Mouse (Mus musculus) E14TG2a.4 (cell line): ENCODE results near the gene 9130213A22Rik.
"Not testable (repeated sequence)": the region's sequence is repeated elsewhere in the genome, so short reads cannot be mapped to it uniquely, and the experiment has no call there.

Experiments used
- H3K27me3 ChIP-seq: 2 replicates; pipeline ENCODE4 v1.6.1; 2014; ENCODE audit warnings: low read length, control low read depth; ENCODE audit not compliant: insufficient read depth
- H3K36me3 ChIP-seq: 2 replicates; pipeline ENCODE4 v1.6.1; 2014; ENCODE audit warnings: low read length, control low read depth; ENCODE audit not compliant: insufficient read depth
- H3K4me1 ChIP-seq: replicated peaks from 2 replicates; pipeline ENCODE4 v1.6.1; 2014; ENCODE audit warnings: low read depth, low read length, control low read depth
- H3K4me3 ChIP-seq: replicated peaks from 2 replicates; pipeline ENCODE4 v1.5.1; 2014; ENCODE audit warnings: mild to moderate bottlenecking, low read length
- H3K9me3 ChIP-seq: 2 replicates; pipeline ENCODE4 v1.6.1; 2014; ENCODE audit warnings: low read length, control low read depth
- CTCF ChIP-seq: conservative IDR thresholded peaks from 2 replicates; pipeline ENCODE4 v1.5.1; 2014; ENCODE audit warnings: low read length
- NANOG ChIP-seq: IDR thresholded peaks from 2 replicates; pipeline ENCODE4 v1.6.1; 2014; ENCODE audit warnings: borderline replicate concordance, low read length, mixed read lengths
- POU5F1 ChIP-seq: IDR thresholded peaks from 2 replicates; pipeline ENCODE4 v1.6.1; 2014; ENCODE audit warnings: low read length, borderline replicate concordance

9130213A22Rik gene

DNA sequence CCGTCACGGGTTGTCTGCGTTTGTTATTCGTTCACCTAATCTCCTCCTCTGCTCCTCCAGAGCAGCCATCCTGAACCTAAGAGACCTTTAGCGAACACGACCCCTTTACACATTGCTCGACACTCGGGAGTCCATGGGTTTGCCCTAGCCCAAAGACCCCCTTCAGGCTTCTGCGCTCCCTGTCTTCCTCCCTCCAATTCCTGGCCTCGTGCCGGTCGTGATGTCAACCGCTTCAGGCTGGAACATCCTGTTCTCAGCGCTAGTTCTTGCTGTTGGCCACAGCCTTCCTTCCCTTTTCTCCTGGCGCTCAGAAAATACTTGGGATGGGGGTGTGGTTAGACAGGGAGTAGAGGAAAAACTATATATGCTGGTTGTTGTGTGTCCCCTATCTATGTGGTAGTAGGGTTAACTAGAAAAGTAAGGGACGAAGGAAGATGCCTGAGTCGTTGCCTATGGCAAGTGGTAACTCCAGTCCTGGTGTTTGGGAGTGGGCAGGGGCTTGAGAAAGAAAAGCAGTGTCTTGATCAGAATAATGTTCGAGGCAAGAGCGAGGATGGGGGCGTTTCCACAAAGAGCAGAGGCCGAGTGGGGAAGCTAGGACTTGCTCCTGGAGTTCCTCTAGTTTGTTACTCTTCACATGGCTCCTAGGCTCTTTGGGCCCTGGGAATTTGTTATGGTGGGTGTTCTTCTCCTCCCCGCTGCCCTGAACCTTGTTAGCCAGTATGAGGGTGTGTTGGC is 23.0 kb downstream of the 9130213A22Rik start:
- TF ChIP-seq NANOG (no peak), POU5F1 (no peak), CTCF (no peak)
- peak overlapping the region; percentile 87 for H3K4me3 ChIP-seq
- no peaks in the 10 kb centered on the region for H3K27me3 ChIP-seq
- H3K9me3 ChIP-seq, result no peaks in the 10 kb centered on the region
- H3K4me1 ChIP-seq, result peaks cover 61% of the 10 kb centered on the region
- H3K36me3 ChIP-seq, result peaks cover 40% of the 10 kb centered on the region

- Histone ChIP-seq H3K4me1 (peaks cover 62% of the 10 kb centered on the region), H3K9me3 (no peaks in the 10 kb centered on the region), H3K4me3 (peak overlapping the region; percentile 87), H3K27me3 (no peaks in the 10 kb centered on the region), H3K36me3 (peaks cover 34% of the 10 kb centered on the region)
- TF ChIP-seq POU5F1 (no peak), NANOG (no peak), CTCF (no peak)
Measured at GRCm38 (mm10) chr11:69098762-69099091, 23.7 kb downstream of the 9130213A22Rik start.

DNA sequence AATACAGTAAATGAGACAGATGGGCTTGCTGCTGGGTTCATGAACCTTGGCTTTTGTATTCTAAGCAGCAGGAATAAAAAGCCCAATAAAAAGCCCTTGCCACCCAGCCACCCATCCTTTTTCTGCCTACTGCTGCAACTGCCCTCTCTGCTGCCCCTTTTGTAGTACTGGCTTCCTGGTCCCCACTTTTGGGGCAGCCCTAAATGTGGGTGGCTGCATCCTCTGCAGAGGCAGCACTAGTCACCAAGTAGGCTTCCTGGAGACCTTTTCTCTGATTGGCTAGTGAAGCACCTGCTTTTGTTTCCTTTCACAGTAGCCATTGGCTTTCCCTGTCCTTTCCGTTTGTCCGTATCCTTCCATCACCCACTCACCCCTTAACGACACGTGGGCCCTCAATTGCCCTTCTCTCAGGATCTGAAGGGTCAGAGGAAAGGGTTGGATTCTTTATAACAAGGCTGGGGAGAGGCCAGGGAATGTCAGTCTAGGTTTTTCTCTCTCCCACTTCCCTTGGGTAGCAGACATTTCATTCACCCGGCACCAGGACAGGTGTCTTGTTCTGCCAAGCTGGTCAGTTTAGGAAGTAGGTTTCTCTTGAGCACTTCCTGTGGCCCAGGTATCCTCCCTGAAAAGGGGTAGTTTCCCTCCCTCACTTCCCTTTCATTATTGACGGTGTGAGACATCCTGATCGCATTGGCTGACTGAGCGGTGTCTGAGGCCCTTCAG is 24.2 kb downstream of the 9130213A22Rik start:
- peaks cover 62% of the 10 kb centered on the region for H3K4me1 ChIP-seq
- peaks cover 29% of the 10 kb centered on the region for H3K36me3 ChIP-seq
- no peak for TF ChIP-seq NANOG
- no peak for TF ChIP-seq POU5F1
- TF ChIP-seq CTCF, result no peak
- H3K27me3 ChIP-seq, result no peaks in the 10 kb centered on the region
- peak overlapping the region; percentile 87 for H3K4me3 ChIP-seq
- H3K9me3 ChIP-seq, result no peaks in the 10 kb centered on the region

- Histone ChIP-seq H3K27me3 (no peaks in the 10 kb centered on the region), H3K4me1 (peaks cover 69% of the 10 kb centered on the region), H3K4me3 (peak overlapping the region; percentile 87), H3K9me3 (no peaks in the 10 kb centered on the region), H3K36me3 (peaks cover 25% of the 10 kb centered on the region)
- no peak for TF ChIP-seq NANOG
- TF ChIP-seq CTCF, result no peak
- no peak for TF ChIP-seq POU5F1
Measured at GRCm38 (mm10) chr11:69096987-69097900, 25.1 kb downstream of the 9130213A22Rik start.

DNA sequence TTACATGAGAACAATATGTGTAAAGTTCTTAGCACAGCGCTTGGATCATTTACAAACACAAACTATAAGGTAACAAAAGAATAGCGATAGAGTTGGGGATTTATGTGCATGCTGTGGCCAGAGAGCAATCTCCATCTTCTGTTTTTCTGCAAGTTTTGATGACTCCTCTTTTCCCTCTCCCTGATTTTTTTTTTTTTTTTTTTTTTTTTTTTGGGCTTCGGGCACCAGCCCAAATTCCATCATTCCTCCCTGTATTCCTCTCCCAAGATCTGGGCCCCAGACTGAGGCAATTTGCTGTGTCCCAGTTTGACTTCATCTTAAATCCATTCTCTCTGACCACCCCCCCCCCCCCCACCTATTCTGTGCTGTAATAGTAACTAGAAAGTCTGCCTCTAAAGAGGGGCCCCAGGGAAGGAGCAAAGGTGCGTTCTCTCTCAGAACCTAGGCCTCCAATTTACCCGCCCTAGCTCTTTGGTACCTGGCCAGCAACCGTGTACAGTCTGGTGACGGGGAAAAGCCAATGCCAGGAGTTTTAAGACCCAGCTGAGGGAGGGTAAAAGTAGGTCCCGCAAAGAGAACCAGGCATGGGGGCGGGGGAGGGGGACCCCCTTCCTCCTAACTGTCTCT is 25.9 kb downstream of the 9130213A22Rik start:
- H3K4me3 ChIP-seq, result peak overlapping the region; percentile 87
- peaks cover 77% of the 10 kb centered on the region for H3K4me1 ChIP-seq
- TF ChIP-seq NANOG, result no peak
- no peak for TF ChIP-seq CTCF
- TF ChIP-seq POU5F1, result no peak
- H3K27me3 ChIP-seq, result no peaks in the 10 kb centered on the region
- H3K36me3 ChIP-seq, result peaks cover 25% of the 10 kb centered on the region
- H3K9me3 ChIP-seq, result no peaks in the 10 kb centered on the region

- TF ChIP-seq POU5F1, result no peak
- TF ChIP-seq CTCF, result no peak
- TF ChIP-seq NANOG, result no peak
Measured at GRCm38 (mm10) chr11:69095511-69096231, 26.7 kb downstream of the 9130213A22Rik start.

DNA sequence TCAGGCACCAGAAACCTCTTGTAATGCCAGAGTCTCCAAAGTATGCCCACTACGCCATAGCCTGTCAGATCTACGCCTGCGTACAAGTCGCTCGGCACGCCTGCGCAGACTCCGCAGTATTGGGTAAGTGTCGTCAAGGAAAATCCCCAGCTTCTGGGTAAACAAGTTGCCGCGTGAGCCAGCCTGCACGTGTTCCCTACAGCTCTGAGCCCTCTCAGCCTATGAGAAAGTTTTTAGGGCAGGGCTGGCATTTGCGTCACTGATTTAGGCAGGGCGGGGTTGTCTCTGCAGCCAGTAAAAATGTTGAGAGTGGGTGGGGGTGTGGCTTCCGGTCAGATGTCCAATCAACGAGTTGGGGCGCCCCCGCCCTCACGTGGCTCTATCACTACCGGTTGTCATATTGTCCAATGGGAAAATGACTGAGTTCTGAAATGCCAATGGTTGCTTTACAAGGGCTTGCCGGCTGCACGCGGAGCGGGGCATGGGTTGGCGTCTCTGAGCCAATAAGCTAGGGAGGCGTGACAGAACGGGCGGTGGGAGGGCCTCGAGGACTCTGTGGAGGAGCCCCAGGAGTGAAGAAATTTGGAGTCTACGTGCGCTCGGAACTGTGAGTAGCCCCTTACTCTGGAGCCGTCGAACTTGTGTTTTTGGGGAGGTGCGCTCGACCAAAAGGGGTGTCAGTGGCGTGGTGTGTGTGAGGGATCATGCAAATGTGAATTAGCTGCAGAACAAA is 27.5 kb downstream of the 9130213A22Rik start, which contains the start of gene Per1:
TSS of gene Per1 (plus strand) at position 521 of the 733 bp plus-strand sequence.
- no peaks in the 10 kb centered on the region for H3K27me3 ChIP-seq
- TF ChIP-seq POU5F1, result no peak
- no peak for TF ChIP-seq NANOG
- TF ChIP-seq CTCF, result no peak
- peaks cover 29% of the 10 kb centered on the region for H3K36me3 ChIP-seq
- H3K9me3 ChIP-seq, result no peaks in the 10 kb centered on the region
- peak within 1 kb of the TSS; percentile 87 for H3K4me3 ChIP-seq
- peaks cover 85% of the 10 kb centered on the region for H3K4me1 ChIP-seq

More at GRCm38 (mm10) chr11:69095511-69096231, 26.7 kb downstream of the 9130213A22Rik start:
- peak overlapping the region; percentile 87 for H3K4me3 ChIP-seq
- peaks cover 84% of the 10 kb centered on the region for H3K4me1 ChIP-seq
- H3K36me3 ChIP-seq, result peaks cover 25% of the 10 kb centered on the region
- H3K27me3 ChIP-seq, result no peaks in the 10 kb centered on the region
- H3K9me3 ChIP-seq, result no peaks in the 10 kb centered on the region

GRCm38 (mm10) chr11:69093856-69094255 is 28.5 kb downstream of the 9130213A22Rik start:
- not testable (repeated sequence) for H3K9me3 ChIP-seq, H3K4me3 ChIP-seq, H3K27me3 ChIP-seq
- peaks cover 36% of the 10 kb centered on the region for H3K36me3 ChIP-seq
- peaks cover 84% of the 10 kb centered on the region for H3K4me1 ChIP-seq
